Mouse (Mus musculus) thymus, postnatal 10 days (tissue): ENCODE results near the gene Sprr2d.

Experiments used
- DNase-seq, 2 experiments: peaks; one replicate each; pipeline ENCODE4 v3.0.0; 2021; ENCODE audit warnings: low spot score in 2 of 2

The Sprr2d gene

GRCm38 (mm10) chr3:92338840-92339239 lies at the start of gene Sprr2d:
Sprr2d (plus strand) TSS chr3:92339140.
- DNase-seq: no peak

GRCm38 (mm10) chr3:92307406-92307805 lies 31.5 kb upstream of the Sprr2d start:
- no peak for DNase-seq

GRCm38 (mm10) chr3:92316320-92316719 lies 22.6 kb upstream of the Sprr2d start, which contains the start of gene Sprr2b:
Sprr2b (plus strand) TSS chr3:92316620.
- no peak for DNase-seq

- no peak for DNase-seq
Observed at GRCm38 (mm10) chr3:92317384-92317783, 21.6 kb upstream of the Sprr2d start.

- DNase-seq: no peak
Observed at GRCm38 (mm10) chr3:92336278-92336677, 2.7 kb upstream of the Sprr2d start.

- no peak for DNase-seq
Observed at GRCm38 (mm10) chr3:92351843-92352242, 12.9 kb downstream of the Sprr2d start, which contains the start of gene Sprr2e. Sprr2e (plus strand) TSS chr3:92352143.

- DNase-seq: no peak
Observed at GRCm38 (mm10) chr3:92361619-92362018, 22.7 kb downstream of the Sprr2d start.

- DNase-seq: no peak
Observed at GRCm38 (mm10) chr3:92364887-92365286, 25.9 kb downstream of the Sprr2d start, which contains the start of gene Sprr2f. Sprr2f (plus strand) TSS chr3:92365187.

GRCm38 (mm10) chr3:92373613-92374012 lies 34.7 kb downstream of the Sprr2d start:
- DNase-seq: no peak

GRCm38 (mm10) chr3:92385385-92385784 lies 46.4 kb downstream of the Sprr2d start, which contains the start of gene Sprr2h:
Sprr2h (plus strand) TSS chr3:92385685.
- no peak for DNase-seq
